Mouse (Mus musculus): Measurements from ENCODE around the gene Zmynd10. TPM values are rescaled to one million over a fixed set of nuclear protein-coding genes. Genes with fewer than 3 reads are reported as not detected.

Zmynd10 gene
- polyA plus RNA-seq, 1 experiment from 2014 or later = 0.54 TPM

DNA sequence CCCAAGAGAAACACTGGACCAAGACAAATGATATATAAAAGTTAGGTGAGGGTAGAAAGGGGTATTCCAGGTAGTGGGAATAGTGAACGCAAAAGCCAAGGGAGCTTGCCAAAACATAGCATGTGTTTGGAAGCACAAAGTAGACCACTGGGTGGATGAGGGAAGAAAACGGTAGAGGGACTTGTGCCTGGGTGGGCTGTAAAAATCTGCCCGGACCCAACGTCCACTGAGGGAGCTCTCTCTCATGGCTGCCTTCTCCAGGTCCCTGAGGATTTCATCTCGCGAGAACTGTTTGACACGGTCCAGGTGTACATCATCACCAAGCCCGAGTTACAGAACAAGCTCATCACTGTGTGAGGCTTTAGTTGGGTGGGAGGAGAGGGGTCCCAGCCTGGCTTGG, 4.4 kb upstream of the Zmynd10 start:
- Histone ChIP-seq H3K4me2 (ENCODE audit: low read length) (peak overlapping the region; percentile 97), H3K27ac (ENCODE audit: low read depth) (no peak overlapping the region), H3K9me3 (ENCODE audit: control insufficient read depth, low read length) (no peaks in the 10 kb centered on the region), H3K36me3 (ENCODE audit: control insufficient read depth, insufficient read depth, low read length) (peaks cover 46% of the 10 kb centered on the region), H3K4me3 (ENCODE audit: low read depth, low read length) (peak overlapping the region; percentile 87), H3K4me1 (replicated peaks; ENCODE audit: control insufficient read depth, insufficient read depth, low read length) (peaks cover 24% of the 10 kb centered on the region), H3K27me3 (replicated peaks; ENCODE audit: control insufficient read depth, insufficient read depth, low read length) (no peaks in the 10 kb centered on the region), H3K9ac (ENCODE audit: low read length) (peak overlapping the region; percentile 55)
- ATAC-seq (replicated peaks; ENCODE audit: low FRiP score, low TSS enrichment, low read depth) (no peak), DNase-seq (ENCODE audit: low spot score) (no peak)
- WGBS = 37% methylated on average over 8 of the region's 8 CpGs

DNA sequence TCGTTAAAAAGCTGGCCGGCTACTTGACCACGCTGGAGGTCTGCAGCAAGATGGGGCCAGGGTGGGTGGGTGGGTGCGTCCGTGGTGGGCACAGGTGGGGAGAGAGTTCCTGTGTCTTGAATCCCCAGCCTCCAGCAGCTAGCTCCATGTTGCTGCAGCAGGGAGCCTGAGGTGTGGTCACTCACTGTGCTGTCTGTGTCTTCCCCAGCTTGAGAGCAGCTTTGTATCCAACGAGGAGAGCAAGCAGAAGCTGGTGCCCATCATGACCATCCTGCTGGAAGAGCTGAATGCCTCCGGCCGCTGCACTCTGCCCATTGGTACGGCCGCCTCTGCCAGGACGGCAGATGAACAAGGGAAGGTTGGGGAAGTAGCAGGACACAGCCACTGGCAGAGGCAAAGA, 3.8 kb upstream of the Zmynd10 start:
- no peak for DNase-seq (ENCODE audit: low spot score)
- peaks cover 24% of the 10 kb centered on the region for H3K4me1 ChIP-seq (replicated peaks; ENCODE audit: control insufficient read depth, insufficient read depth, low read length)
- ATAC-seq (replicated peaks; ENCODE audit: low FRiP score, low TSS enrichment, low read depth) = no peak
- H3K27me3 ChIP-seq (replicated peaks; ENCODE audit: control insufficient read depth, insufficient read depth, low read length) = no peaks in the 10 kb centered on the region
- peaks cover 40% of the 10 kb centered on the region for H3K36me3 ChIP-seq (ENCODE audit: control insufficient read depth, insufficient read depth, low read length)
- H3K4me3 ChIP-seq (ENCODE audit: low read depth, low read length) = peak overlapping the region; percentile 87; the same call in 1 of the 2 replicates
- no peak overlapping the region for H3K9ac ChIP-seq (ENCODE audit: low read length)
- peak overlapping the region; percentile 97 for H3K4me2 ChIP-seq (ENCODE audit: low read length)
- no peaks in the 10 kb centered on the region for H3K9me3 ChIP-seq (ENCODE audit: control insufficient read depth, low read length)
- no peak overlapping the region for H3K27ac ChIP-seq (ENCODE audit: low read depth)
- 89% methylated on average over 11 of the region's 11 CpGs for WGBS

DNA sequence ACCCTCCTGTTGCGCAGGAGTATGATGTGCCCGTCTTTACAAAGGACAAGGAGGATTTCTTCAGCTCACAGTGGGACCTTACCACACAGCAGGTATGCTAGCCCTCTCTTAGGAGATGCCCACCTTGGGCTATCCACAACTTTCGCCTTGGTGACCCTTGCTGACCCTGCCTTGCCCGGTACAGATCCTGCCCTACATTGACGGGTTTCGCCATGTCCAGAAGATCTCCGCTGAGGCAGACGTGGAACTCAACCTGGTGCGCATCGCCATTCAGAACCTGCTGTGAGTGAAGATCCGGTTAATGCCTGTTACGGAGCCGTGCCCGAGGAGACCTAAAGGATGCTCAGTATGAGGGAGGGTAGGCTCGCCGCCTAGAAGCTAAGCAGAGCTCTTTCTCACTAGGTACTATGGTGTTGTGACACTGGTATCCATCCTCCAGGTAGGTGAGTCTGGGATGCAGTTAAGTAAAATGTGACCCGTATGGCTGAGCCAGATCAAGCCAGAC, 2.9 kb upstream of the Zmynd10 start:
- DNase-seq (ENCODE audit: low spot score) (no peak), ATAC-seq (replicated peaks; ENCODE audit: low FRiP score, low TSS enrichment, low read depth) (no peak)
- H3K4me2 ChIP-seq (ENCODE audit: low read length) = no peak overlapping the region
- no peaks in the 10 kb centered on the region for H3K9me3 ChIP-seq (ENCODE audit: control insufficient read depth, low read length)
- peaks cover 31% of the 10 kb centered on the region for H3K36me3 ChIP-seq (ENCODE audit: control insufficient read depth, insufficient read depth, low read length)
- H3K4me3 ChIP-seq (ENCODE audit: low read depth, low read length) = no peak overlapping the region
- H3K27me3 ChIP-seq (replicated peaks; ENCODE audit: control insufficient read depth, insufficient read depth, low read length) = no peaks in the 10 kb centered on the region
- WGBS = 97% methylated on average over 17 of the region's 17 CpGs
- no peak overlapping the region for H3K27ac ChIP-seq (ENCODE audit: low read depth)
- H3K9ac ChIP-seq (ENCODE audit: low read length) = no peak overlapping the region
- peaks cover 24% of the 10 kb centered on the region for H3K4me1 ChIP-seq (replicated peaks; ENCODE audit: control insufficient read depth, insufficient read depth, low read length)

DNA sequence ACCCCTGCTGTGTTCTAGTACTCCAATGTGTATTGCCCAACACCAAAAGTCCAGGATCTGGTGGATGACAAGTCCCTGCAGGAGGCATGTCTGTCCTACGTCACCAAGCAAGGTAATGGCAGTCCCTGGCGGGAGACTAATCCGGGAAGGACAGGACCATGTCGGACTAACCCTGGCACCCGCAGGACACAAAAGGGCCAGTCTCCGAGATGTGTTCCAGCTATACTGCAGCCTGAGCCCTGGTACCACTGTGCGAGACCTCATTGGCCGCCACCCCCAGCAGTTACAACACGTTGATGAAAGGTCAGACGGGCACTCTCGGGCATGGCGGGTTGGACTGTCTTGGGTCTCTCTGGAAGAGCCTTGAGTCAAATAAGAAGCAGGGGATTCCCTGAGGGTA, 2.4 kb upstream of the Zmynd10 start:
- Histone ChIP-seq H3K9ac (ENCODE audit: low read length) (no peak overlapping the region), H3K4me1 (replicated peaks; ENCODE audit: control insufficient read depth, insufficient read depth, low read length) (peaks cover 24% of the 10 kb centered on the region), H3K9me3 (ENCODE audit: control insufficient read depth, low read length) (no peaks in the 10 kb centered on the region), H3K4me2 (ENCODE audit: low read length) (no peak overlapping the region), H3K4me3 (ENCODE audit: low read depth, low read length) (no peak overlapping the region), H3K27ac (ENCODE audit: low read depth) (no peak overlapping the region), H3K27me3 (replicated peaks; ENCODE audit: control insufficient read depth, insufficient read depth, low read length) (no peaks in the 10 kb centered on the region), H3K36me3 (ENCODE audit: control insufficient read depth, insufficient read depth, low read length) (peaks cover 26% of the 10 kb centered on the region)
- 94% methylated on average over 12 of the region's 12 CpGs for WGBS
- no peak for ATAC-seq (replicated peaks; ENCODE audit: low FRiP score, low TSS enrichment, low read depth)
- DNase-seq (ENCODE audit: low spot score) = no peak

DNA sequence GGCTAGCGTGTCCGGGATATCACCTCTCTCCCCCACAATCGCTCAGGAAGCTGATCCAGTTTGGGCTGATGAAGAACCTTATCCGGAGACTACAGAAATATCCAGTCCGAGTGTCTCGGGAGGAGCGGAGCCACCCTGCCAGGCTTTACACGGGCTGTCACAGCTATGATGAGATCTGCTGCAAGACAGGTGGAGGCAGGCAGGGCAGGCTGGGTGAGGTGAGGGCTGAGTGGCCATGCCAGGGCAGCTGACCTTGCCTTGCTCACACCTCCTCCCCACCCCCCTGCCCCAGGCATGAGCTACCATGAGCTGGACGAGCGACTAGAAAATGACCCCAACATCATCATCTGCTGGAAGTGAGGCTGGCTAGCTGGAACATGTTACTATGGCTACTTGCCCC, 1.9 kb upstream of the Zmynd10 start:
- H3K9ac ChIP-seq (ENCODE audit: low read length) = no peak overlapping the region
- H3K4me1 ChIP-seq (replicated peaks; ENCODE audit: control insufficient read depth, insufficient read depth, low read length) = peaks cover 24% of the 10 kb centered on the region
- 83% methylated on average over 10 of the region's 10 CpGs for WGBS
- H3K27me3 ChIP-seq (replicated peaks; ENCODE audit: control insufficient read depth, insufficient read depth, low read length) = no peaks in the 10 kb centered on the region
- peaks cover 22% of the 10 kb centered on the region for H3K36me3 ChIP-seq (ENCODE audit: control insufficient read depth, insufficient read depth, low read length)
- H3K9me3 ChIP-seq (ENCODE audit: control insufficient read depth, low read length) = no peaks in the 10 kb centered on the region
- ATAC-seq (replicated peaks; ENCODE audit: low FRiP score, low TSS enrichment, low read depth) (no peak), DNase-seq (ENCODE audit: low spot score) (no peak)
- H3K4me3 ChIP-seq (ENCODE audit: low read depth, low read length) = no peak overlapping the region
- H3K27ac ChIP-seq (ENCODE audit: low read depth) = no peak overlapping the region
- no peak overlapping the region for H3K4me2 ChIP-seq (ENCODE audit: low read length)

- no peak overlapping the region for H3K27ac ChIP-seq (ENCODE audit: low read depth)
- no peak overlapping the region for H3K4me3 ChIP-seq (ENCODE audit: low read depth, low read length)
- no peaks in the 10 kb centered on the region for H3K9me3 ChIP-seq (ENCODE audit: control insufficient read depth, low read length)
- H3K27me3 ChIP-seq (replicated peaks; ENCODE audit: control insufficient read depth, insufficient read depth, low read length) = no peaks in the 10 kb centered on the region
- ATAC-seq (replicated peaks; ENCODE audit: low FRiP score, low TSS enrichment, low read depth) = no peak
- peaks cover 22% of the 10 kb centered on the region for H3K36me3 ChIP-seq (ENCODE audit: control insufficient read depth, insufficient read depth, low read length)
- 20% methylated on average over 3 of the region's 3 CpGs for WGBS
- H3K4me1 ChIP-seq (replicated peaks; ENCODE audit: control insufficient read depth, insufficient read depth, low read length) = peaks cover 24% of the 10 kb centered on the region
- no peak overlapping the region for H3K9ac ChIP-seq (ENCODE audit: low read length)
- peak; percentile 89 for DNase-seq (ENCODE audit: low spot score)
- H3K4me2 ChIP-seq (ENCODE audit: low read length) = no peak overlapping the region
These were observed 1.5 kb upstream of the Zmynd10 start for GRCm38 (mm10) chr9:107545602-107546001.

- H3K27ac ChIP-seq (ENCODE audit: low read depth) = no peak overlapping the region
- H3K36me3 ChIP-seq (ENCODE audit: control insufficient read depth, insufficient read depth, low read length) = peaks cover 22% of the 10 kb centered on the region
- H3K4me1 ChIP-seq (replicated peaks; ENCODE audit: control insufficient read depth, insufficient read depth, low read length) = peaks cover 33% of the 10 kb centered on the region
- DNase-seq (ENCODE audit: low spot score) = no peak
- WGBS = 85% methylated on average over 5 of the region's 5 CpGs
- ATAC-seq (replicated peaks; ENCODE audit: low FRiP score, low TSS enrichment, low read depth) = no peak
- H3K9ac ChIP-seq (ENCODE audit: low read length) = no peak overlapping the region
- no peak overlapping the region for H3K4me3 ChIP-seq (ENCODE audit: low read depth, low read length)
- H3K4me2 ChIP-seq (ENCODE audit: low read length) = no peak overlapping the region
- no peaks in the 10 kb centered on the region for H3K9me3 ChIP-seq (ENCODE audit: control insufficient read depth, low read length)
- no peaks in the 10 kb centered on the region for H3K27me3 ChIP-seq (replicated peaks; ENCODE audit: control insufficient read depth, insufficient read depth, low read length)
These were observed 859 bp downstream of the Zmynd10 start for GRCm38 (mm10) chr9:107547957-107548356.

DNA sequence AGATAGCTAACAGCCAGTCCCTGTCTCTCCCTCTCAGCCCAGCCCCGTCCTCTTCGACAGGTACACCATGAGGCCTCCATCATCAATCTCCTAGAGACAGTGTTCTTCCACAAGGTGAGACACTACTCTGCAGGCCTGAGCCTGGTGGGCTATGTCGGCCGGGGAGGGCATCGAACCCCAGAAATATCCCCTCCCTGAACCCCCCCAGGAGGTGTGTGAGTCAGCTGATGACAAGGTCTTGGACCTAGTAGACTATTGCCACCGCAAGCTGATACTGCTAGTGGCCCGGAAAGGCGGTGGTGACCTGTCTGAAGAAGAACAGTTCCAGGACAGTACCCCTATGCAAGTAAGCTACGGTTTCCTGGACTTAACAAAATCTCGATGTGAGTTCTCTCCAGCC, 1.7 kb downstream of the Zmynd10 start:
- peaks cover 17% of the 10 kb centered on the region for H3K36me3 ChIP-seq (ENCODE audit: control insufficient read depth, insufficient read depth, low read length)
- H3K9ac ChIP-seq (ENCODE audit: low read length) = no peak overlapping the region
- no peak overlapping the region for H3K27ac ChIP-seq (ENCODE audit: low read depth)
- DNase-seq (ENCODE audit: low spot score) = no peak
- H3K4me2 ChIP-seq (ENCODE audit: low read length) = no peak overlapping the region
- WGBS = 86% methylated on average over 10 of the region's 10 CpGs
- H3K9me3 ChIP-seq (ENCODE audit: control insufficient read depth, low read length) = no peaks in the 10 kb centered on the region
- H3K4me3 ChIP-seq (ENCODE audit: low read depth, low read length) = no peak overlapping the region
- peaks cover 40% of the 10 kb centered on the region for H3K4me1 ChIP-seq (replicated peaks; ENCODE audit: control insufficient read depth, insufficient read depth, low read length)
- H3K27me3 ChIP-seq (replicated peaks; ENCODE audit: control insufficient read depth, insufficient read depth, low read length) = no peaks in the 10 kb centered on the region
- no peak for ATAC-seq (replicated peaks; ENCODE audit: low FRiP score, low TSS enrichment, low read depth)

DNA sequence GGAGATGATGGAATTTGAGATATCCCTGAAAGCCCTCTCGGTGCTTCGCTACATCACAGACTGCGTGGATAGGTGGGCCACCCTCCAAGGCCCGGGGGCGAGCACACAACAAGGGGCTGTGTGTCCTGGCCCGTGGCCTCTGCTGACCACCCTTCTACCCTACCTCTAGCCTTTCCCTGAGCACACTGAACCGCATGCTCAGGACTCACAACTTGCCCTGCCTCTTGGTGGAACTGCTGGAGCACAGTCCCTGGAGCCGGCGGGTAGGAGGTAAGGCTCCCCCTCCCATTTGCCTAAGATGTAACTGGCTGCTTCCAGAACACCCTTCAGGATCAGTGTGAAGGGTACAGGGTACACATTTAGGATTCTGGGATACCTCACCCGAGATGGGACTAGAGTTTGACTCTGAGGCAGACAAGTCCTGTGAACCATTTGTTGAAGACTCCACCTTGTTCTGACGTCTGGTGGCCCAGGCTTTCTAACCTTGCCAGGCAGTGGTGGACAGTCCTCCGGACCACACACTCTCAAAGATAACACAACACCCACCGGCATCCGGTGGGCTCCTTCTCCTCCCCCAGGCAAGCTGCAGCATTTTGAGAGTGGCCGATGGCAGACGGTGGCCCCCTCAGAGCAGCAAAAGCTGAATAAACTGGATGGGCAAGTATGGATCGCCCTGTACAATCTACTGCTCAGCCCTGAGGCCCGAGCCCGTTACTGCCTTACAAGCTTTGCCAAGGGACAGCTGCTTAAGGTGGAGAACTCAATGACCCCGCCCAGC, 2.4 kb downstream of the Zmynd10 start:
- Histone ChIP-seq H3K27me3 (replicated peaks; ENCODE audit: control insufficient read depth, insufficient read depth, low read length) (no peaks in the 10 kb centered on the region), H3K4me3 (ENCODE audit: low read depth, low read length) (no peak overlapping the region), H3K9me3 (ENCODE audit: control insufficient read depth, low read length) (no peaks in the 10 kb centered on the region), H3K27ac (ENCODE audit: low read depth) (no peak overlapping the region), H3K4me2 (ENCODE audit: low read length) (no peak overlapping the region), H3K4me1 (replicated peaks; ENCODE audit: control insufficient read depth, insufficient read depth, low read length) (peaks cover 40% of the 10 kb centered on the region), H3K36me3 (ENCODE audit: control insufficient read depth, insufficient read depth, low read length) (peaks cover 10% of the 10 kb centered on the region), H3K9ac (ENCODE audit: low read length) (no peak overlapping the region)
- 83% methylated on average over 20 of the region's 20 CpGs for WGBS
- ATAC-seq (replicated peaks; ENCODE audit: low FRiP score, low TSS enrichment, low read depth) (no peak), DNase-seq (ENCODE audit: low spot score) (no peak)

Measured in intestine, embryonic 14.5 days (tissue).